Mouse (Mus musculus): ENCODE data around the gene Gucy2d.

The Gucy2d gene

DNA sequence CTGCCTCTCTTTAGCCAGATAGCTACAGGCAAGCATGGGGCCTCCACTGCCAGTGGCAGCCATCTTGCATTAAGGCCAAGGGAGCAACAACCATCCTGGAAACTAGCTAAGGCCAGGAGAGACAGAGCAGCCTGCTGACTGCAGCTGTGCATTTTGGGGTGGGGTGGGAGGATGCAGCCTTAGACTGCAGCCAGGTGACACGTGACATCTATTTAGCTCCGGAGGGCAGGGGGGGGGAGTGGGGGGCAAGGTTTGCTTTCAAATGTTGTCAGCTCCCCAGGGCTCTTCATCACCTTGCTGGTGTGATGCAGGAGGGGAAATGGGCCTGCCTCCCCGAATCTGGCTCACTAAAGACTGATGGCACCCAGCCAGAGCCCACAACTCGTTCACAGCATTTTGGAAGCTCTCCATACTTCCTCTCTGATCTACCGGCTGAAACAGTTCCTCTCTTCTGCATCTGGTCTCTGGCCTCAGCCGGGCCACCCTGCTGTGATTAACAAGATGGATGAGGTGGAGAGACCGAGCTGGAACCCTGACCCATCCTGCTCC is 83.7 kb downstream of the Gucy2d start:
- no peak for DNase-seq

DNA sequence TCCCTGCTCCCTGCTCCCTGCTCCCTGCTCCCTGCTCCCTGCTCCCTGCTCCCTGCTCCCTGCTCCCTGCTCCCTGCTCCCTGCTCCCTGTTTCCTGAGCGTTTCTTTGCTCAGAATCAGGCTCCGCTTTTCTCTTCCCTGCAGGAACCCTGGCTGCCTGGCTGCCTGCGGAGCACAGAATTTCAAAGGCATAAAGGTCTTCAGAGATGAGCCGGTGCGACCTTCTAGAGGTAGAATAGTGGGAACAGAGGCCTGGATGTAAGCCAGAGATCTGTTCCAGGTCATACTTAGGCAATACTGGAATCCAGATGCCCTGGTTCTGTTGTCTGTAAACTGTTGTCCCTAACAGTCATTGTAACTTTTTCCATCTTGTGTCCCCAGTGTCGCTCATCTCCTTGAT is 84.2 kb downstream of the Gucy2d start:
- no peak for DNase-seq

DNA sequence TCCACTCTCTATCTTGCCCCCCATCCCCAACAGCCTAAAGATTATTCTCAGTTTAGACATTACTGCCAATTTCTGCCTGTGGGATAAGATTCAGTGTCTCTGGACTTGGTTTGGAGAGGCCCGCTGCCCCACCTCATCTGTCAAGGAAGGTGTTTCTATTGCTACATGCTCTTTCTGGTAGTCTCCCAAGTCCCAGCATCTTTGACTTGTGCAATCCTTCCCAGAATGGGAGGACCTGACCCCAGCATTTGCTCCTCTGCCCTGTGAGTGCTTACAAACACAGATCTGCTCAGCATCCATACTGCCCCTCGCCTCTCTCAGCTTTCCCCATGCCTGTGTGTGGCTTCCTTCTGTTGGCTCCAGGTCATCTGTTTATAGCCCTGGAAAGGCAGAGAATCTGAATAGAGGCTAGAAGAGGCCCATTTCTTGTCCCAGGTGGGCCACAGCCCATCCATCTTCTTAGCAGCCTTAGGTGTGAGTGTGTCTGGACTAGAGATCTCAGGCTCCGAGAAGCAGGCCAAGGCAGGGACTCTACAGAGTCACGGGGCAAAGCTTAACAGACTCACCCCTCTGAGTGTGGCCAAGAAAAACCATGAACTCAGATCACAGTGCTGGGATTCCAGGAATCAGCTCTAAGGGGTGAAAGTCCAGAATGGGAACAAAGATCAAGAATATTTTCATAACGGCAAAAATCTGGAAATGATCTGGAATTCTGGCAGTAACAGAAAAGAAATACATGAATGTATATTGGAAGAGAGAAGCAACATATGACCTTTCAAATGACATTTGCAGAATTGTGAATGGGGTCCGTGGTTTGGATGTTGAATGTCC is 84.9 kb downstream of the Gucy2d start:
- DNase-seq, result no peak
